Mouse (Mus musculus) ES-E14 (cell line): Measurements from ENCODE around the gene Tmem44. TPM values are rescaled to one million over a fixed set of nuclear protein-coding genes. Genes with fewer than 3 reads are reported as not detected.

Experiments
- DNase-seq: peaks from one replicate; pipeline ENCODE4 v3.0.0-alpha.2; 2013; ENCODE audit warnings: low read depth, low spot score
- H3K27ac ChIP-seq: 2 replicates; pipeline ENCODE4 v1.5.1; 2012; ENCODE audit warnings: low read depth, mild to moderate bottlenecking, low read length, moderate library complexity, mixed read lengths; ENCODE audit not compliant: poor library complexity, insufficient read depth, severe bottlenecking
- H3K36me3 ChIP-seq: 2 replicates; pipeline ENCODE4 v1.6.1; 2012; ENCODE audit warnings: mild to moderate bottlenecking, low read length, moderate library complexity, mixed read lengths; ENCODE audit not compliant: control insufficient read depth, poor library complexity, insufficient read depth, severe bottlenecking
- H3K4me1 ChIP-seq, 2 experiments: fragments of 150-350 bp in 1 of 2; sonication (generic) in 1 of 2; 2 replicates each; pipeline ENCODE4 v1.6.1; 2012; ENCODE audit warnings: low read length in 2 of 2, mild to moderate bottlenecking in 1 of 2, mixed read lengths in 1 of 2; ENCODE audit not compliant: control insufficient read depth in 2 of 2, insufficient read depth in 2 of 2, poor library complexity in 1 of 2
- H3K4me3 ChIP-seq, 2 experiments: fragments of 150-350 bp in 1 of 2; sonication (generic) in 1 of 2; 2 replicates each; pipeline ENCODE4 v1.5.1; 2012; ENCODE audit warnings: low read length in 2 of 2, low read depth in 1 of 2, mild to moderate bottlenecking in 1 of 2, mixed read lengths in 1 of 2; ENCODE audit not compliant: insufficient read depth in 1 of 2, poor library complexity in 1 of 2, severe bottlenecking in 1 of 2
- H3K9ac ChIP-seq: 2 replicates; pipeline ENCODE4 v1.6.1; 2012; ENCODE audit warnings: low read depth, mild to moderate bottlenecking, low read length, mixed read lengths; ENCODE audit not compliant: poor library complexity, insufficient read depth, severe bottlenecking
- H3K9me3 ChIP-seq: fragments of 150-350 bp; sonication (generic); 2 replicates; pipeline ENCODE4 v1.6.1; 2012; ENCODE audit warnings: low read depth, mild to moderate bottlenecking, low read length; ENCODE audit not compliant: control insufficient read depth, insufficient read depth
- CHD2 ChIP-seq: IDR thresholded peaks from 2 replicates; pipeline ENCODE4 v1.6.1; 2014; ENCODE audit warnings: mild to moderate bottlenecking, low read depth, low read length, inconsistent platforms
- HCFC1 ChIP-seq: IDR thresholded peaks from 2 replicates; pipeline ENCODE4 v1.6.1; 2012; ENCODE audit warnings: low read length, inconsistent platforms, borderline replicate concordance; ENCODE audit not compliant: insufficient read depth
- MAFK ChIP-seq: IDR thresholded peaks from 2 replicates; pipeline ENCODE4 v1.6.1; 2014; ENCODE audit warnings: mild to moderate bottlenecking, low read depth, low read length, inconsistent platforms; ENCODE audit not compliant: insufficient read depth
- ZC3H11A ChIP-seq: IDR thresholded peaks from 2 replicates; pipeline ENCODE4 v1.6.1; 2012; ENCODE audit warnings: low read depth, mild to moderate bottlenecking, inconsistent platforms, low read length, borderline replicate concordance
- ZNF384 ChIP-seq: IDR thresholded peaks from 2 replicates; pipeline ENCODE4 v1.6.1; 2012; ENCODE audit warnings: low read depth, low read length, inconsistent platforms
- in situ Hi-C, 2 experiments: fragments of 600-800 bp; cut with MboI; formaldehyde crosslinking; loops; one replicate each; pipeline ENCODE4 v1.15.1; 2025; ENCODE audit warnings: low sequenced_read_pairs in 2 of 2, inconsistent platforms in 1 of 2; ENCODE audit not compliant: unreplicated experiment in 2 of 2
- total RNA-seq: library from RNA; depleted of rRNA; stranded (reverse); fragments of 300-350 nt; gene quantifications from 2 replicates; pipeline ENCODE4 v1.2.3, GENCODE M21; 2012

The Tmem44 gene
- total RNA-seq, 1 experiment, result 4.2 TPM

GRCm38 (mm10) chr16:30595356-30595755 is 44.7 kb upstream of the Tmem44 start:
- Histone ChIP-seq H3K9ac (no peak overlapping the region), H3K27ac (no peak overlapping the region), H3K4me3 (no peak overlapping the region), H3K36me3 (no peaks in the 10 kb centered on the region), H3K4me1 (peaks cover 3 to 11% of the 10 kb centered on the region in 2 experiments; a peak in 2 of 4 replicates), H3K9me3 (no peaks in the 10 kb centered on the region)
- in situ Hi-C loops, result loop anchor here in 1 of 2 experiments (10.0 to 25.0 kb wide), 2 partner anchors 479 to 767 kb away; no protein-coding TSS in a partner anchor
- TF ChIP-seq ZNF384 (no peak), MAFK (no peak), HCFC1 (no peak), ZC3H11A (no peak), CHD2 (no peak)
- DNase-seq, result no peak

- no peak overlapping the region for H3K27ac ChIP-seq
- no peak for DNase-seq
- no peak for TF ChIP-seq ZNF384
- no peak for TF ChIP-seq HCFC1
- TF ChIP-seq ZC3H11A, result no peak
- TF ChIP-seq MAFK, result no peak
- TF ChIP-seq CHD2, result no peak
- peaks cover 1 to 11% of the 10 kb centered on the region in 2 experiments; a peak in 2 of 4 replicates for H3K4me1 ChIP-seq
- in situ Hi-C loops, result loop anchor here in 1 of 2 experiments (10.0 to 25.0 kb wide), 2 partner anchors 483 to 770 kb away; no protein-coding TSS in a partner anchor
- H3K9me3 ChIP-seq, result no peaks in the 10 kb centered on the region
- no peak overlapping the region for H3K9ac ChIP-seq
- H3K36me3 ChIP-seq, result no peaks in the 10 kb centered on the region
- H3K4me3 ChIP-seq, result no peak overlapping the region
Observed at GRCm38 (mm10) chr16:30591990-30592389, 41.3 kb upstream of the Tmem44 start.

- in situ Hi-C loops, result loop anchor here in 1 of 2 experiments (10.0 to 25.0 kb wide), 2 partner anchors 484 to 772 kb away; no protein-coding TSS in a partner anchor
- Histone ChIP-seq H3K4me3 (no peak overlapping the region), H3K9ac (no peak overlapping the region), H3K27ac (no peak overlapping the region), H3K4me1 (peaks cover 0 to 10% of the 10 kb centered on the region in 2 experiments; a peak in 2 of 4 replicates), H3K9me3 (no peaks in the 10 kb centered on the region), H3K36me3 (peaks cover 2% of the 10 kb centered on the region)
- TF ChIP-seq ZNF384, result no peak
- DNase-seq, result no peak
Observed at GRCm38 (mm10) chr16:30590264-30591209, 39.9 kb upstream of the Tmem44 start.

GRCm38 (mm10) chr16:30587494-30588327 is 37.1 kb upstream of the Tmem44 start, which contains the start of gene Lsg1:
Gene Lsg1 (minus strand): TSS chr16:30587592.
- peak within 1 kb of the TSS; percentile 63 for H3K27ac ChIP-seq
- peak; percentile 96 for DNase-seq
- H3K9ac ChIP-seq, result peak within 1 kb of the TSS; percentile 96
- peaks cover 25% of the 10 kb centered on the region for H3K36me3 ChIP-seq
- in situ Hi-C loops, result loop anchor here in 1 of 2 experiments (25.0 kb wide), 1 partner anchor 775 kb away; no protein-coding TSS in a partner anchor
- no peaks in the 10 kb centered on the region for H3K9me3 ChIP-seq
- H3K4me3 ChIP-seq, result peak within 1 kb of the TSS; percentile 67 to 96
- TF ChIP-seq CHD2, result 0 out of 2 replicates have a peak, but pooled peaks have one; percentile 50
- TF ChIP-seq ZC3H11A, result no peak
- peak; percentile 88 for TF ChIP-seq HCFC1
- no peak for TF ChIP-seq ZNF384
- peaks cover 0 to 6% of the 10 kb centered on the region in 2 experiments; a peak in 1 of 4 replicates for H3K4me1 ChIP-seq
